Mouse (Mus musculus): ENCODE measurements at regions not wholly inside any gene's neighbourhood (a gene's known extent, or its start where the extent isn't known, plus 50 kb on each side); places are given as distances from the start of the nearest gene placed in this dataset.

- H3K9me3 ChIP-seq (ENCODE audit: control insufficient read depth, low read length), result no peaks in the 10 kb centered on the region
Observed at GRCm38 (mm10) chr15:56128029-56128428, 1349.4 kb downstream of the Slc22a22 start.

GRCm38 (mm10) chr15:56119287-56120065 is 1357.9 kb downstream of the Slc22a22 start:
- Histone ChIP-seq H3K27ac (ENCODE audit: low read length) (no peak overlapping the region), H3K4me2 (ENCODE audit: low read length) (no peak overlapping the region), H3K4me1 (replicated peaks; ENCODE audit: control insufficient read depth, insufficient read depth, low read length) (no peaks in the 10 kb centered on the region), H3K36me3 (ENCODE audit: control insufficient read depth, insufficient read depth) (no peaks in the 10 kb centered on the region), H3K9me3 (ENCODE audit: control insufficient read depth, low read length) (no peaks in the 10 kb centered on the region), H3K9ac (replicated peaks; ENCODE audit: low read depth, low read length) (no peak overlapping the region), H3K4me3 (replicated peaks; ENCODE audit: low read length) (no peak overlapping the region), H3K27me3 (replicated peaks; ENCODE audit: control insufficient read depth, insufficient read depth, low read length) (no peaks in the 10 kb centered on the region)
- no peak for ATAC-seq

More at GRCm38 (mm10) chr15:56128029-56128428, 1349.4 kb downstream of the Slc22a22 start:
- 63% methylated on average over 1 of the region's 1 CpGs for WGBS
- Histone ChIP-seq H3K4me1 (replicated peaks; ENCODE audit: control insufficient read depth, insufficient read depth, low read length) (no peaks in the 10 kb centered on the region), H3K4me2 (ENCODE audit: low read length) (no peak overlapping the region), H3K27me3 (replicated peaks; ENCODE audit: control insufficient read depth, insufficient read depth, low read length) (no peaks in the 10 kb centered on the region), H3K9ac (replicated peaks; ENCODE audit: low read depth, low read length) (no peak overlapping the region), H3K36me3 (ENCODE audit: control insufficient read depth, insufficient read depth) (no peaks in the 10 kb centered on the region), H3K4me3 (replicated peaks; ENCODE audit: low read length) (no peak overlapping the region), H3K27ac (ENCODE audit: low read length) (no peak overlapping the region)
- ATAC-seq, result peak; percentile 74

GRCm38 (mm10) chr15:56108313-56108712 is 1369.1 kb downstream of the Slc22a22 start:
- Histone ChIP-seq H3K9me3 (ENCODE audit: control insufficient read depth, low read length) (no peaks in the 10 kb centered on the region), H3K27me3 (replicated peaks; ENCODE audit: control insufficient read depth, insufficient read depth, low read length) (peaks cover 2% of the 10 kb centered on the region; the same call in 1 of the 2 replicates), H3K4me3 (replicated peaks; ENCODE audit: low read length) (no peak overlapping the region), H3K9ac (replicated peaks; ENCODE audit: low read depth, low read length) (no peak overlapping the region), H3K27ac (ENCODE audit: low read length) (no peak overlapping the region; the same call in 1 of the 2 replicates), H3K4me1 (replicated peaks; ENCODE audit: control insufficient read depth, insufficient read depth, low read length) (no peaks in the 10 kb centered on the region), H3K4me2 (ENCODE audit: low read length) (no peak overlapping the region), H3K36me3 (ENCODE audit: control insufficient read depth, insufficient read depth) (no peaks in the 10 kb centered on the region)
- WGBS, result 37% methylated on average over 2 of the region's 2 CpGs
- ATAC-seq, result peak; percentile 95

- peak; percentile 18; the same call in 1 of the 2 replicates for ATAC-seq
- H3K9ac ChIP-seq (replicated peaks; ENCODE audit: low read depth, low read length), result no peak overlapping the region
- no peaks in the 10 kb centered on the region for H3K36me3 ChIP-seq (ENCODE audit: control insufficient read depth, insufficient read depth)
- H3K4me2 ChIP-seq (ENCODE audit: low read length), result no peak overlapping the region
- H3K27me3 ChIP-seq (replicated peaks; ENCODE audit: control insufficient read depth, insufficient read depth, low read length), result peaks cover 6% of the 10 kb centered on the region; the same call in 1 of the 2 replicates
- no peak overlapping the region for H3K4me3 ChIP-seq (replicated peaks; ENCODE audit: low read length)
- H3K9me3 ChIP-seq (ENCODE audit: control insufficient read depth, low read length), result no peaks in the 10 kb centered on the region
- H3K4me1 ChIP-seq (replicated peaks; ENCODE audit: control insufficient read depth, insufficient read depth, low read length), result no peaks in the 10 kb centered on the region
- 61% methylated on average over 4 of the region's 4 CpGs for WGBS
- H3K27ac ChIP-seq (ENCODE audit: low read length), result no peak overlapping the region; the same call in 1 of the 2 replicates
Observed at GRCm38 (mm10) chr15:56107719-56108118, 1369.7 kb downstream of the Slc22a22 start.

- no peak overlapping the region for H3K4me2 ChIP-seq (ENCODE audit: low read length)
- no peaks in the 10 kb centered on the region for H3K36me3 ChIP-seq (ENCODE audit: control insufficient read depth, insufficient read depth)
- no peaks in the 10 kb centered on the region for H3K9me3 ChIP-seq (ENCODE audit: control insufficient read depth, low read length)
- no peak overlapping the region for H3K27ac ChIP-seq (ENCODE audit: low read length)
- H3K27me3 ChIP-seq (replicated peaks; ENCODE audit: control insufficient read depth, insufficient read depth, low read length), result peaks cover 9% of the 10 kb centered on the region; the same call in 1 of the 2 replicates
- no peaks in the 10 kb centered on the region for H3K4me1 ChIP-seq (replicated peaks; ENCODE audit: control insufficient read depth, insufficient read depth, low read length)
- no peak overlapping the region for H3K9ac ChIP-seq (replicated peaks; ENCODE audit: low read depth, low read length)
- no peak for ATAC-seq
- H3K4me3 ChIP-seq (replicated peaks; ENCODE audit: low read length), result no peak overlapping the region
- 82% methylated on average over 3 of the region's 3 CpGs for WGBS
Observed at GRCm38 (mm10) chr15:56100133-56100735, 1377.2 kb downstream of the Slc22a22 start.

GRCm38 (mm10) chr15:56077838-56078567 is 1399.4 kb downstream of the Slc22a22 start:
- H3K4me2 ChIP-seq (ENCODE audit: low read length), result peak overlapping the region; percentile 20
- no peaks in the 10 kb centered on the region for H3K36me3 ChIP-seq (ENCODE audit: control insufficient read depth, insufficient read depth)
- peaks cover 6% of the 10 kb centered on the region for H3K4me1 ChIP-seq (replicated peaks; ENCODE audit: control insufficient read depth, insufficient read depth, low read length)
- no peak overlapping the region for H3K9ac ChIP-seq (replicated peaks; ENCODE audit: low read depth, low read length)
- no peaks in the 10 kb centered on the region for H3K9me3 ChIP-seq (ENCODE audit: control insufficient read depth, low read length)
- H3K27me3 ChIP-seq (replicated peaks; ENCODE audit: control insufficient read depth, insufficient read depth, low read length), result no peaks in the 10 kb centered on the region
- 19% methylated on average over 11 of the region's 11 CpGs for WGBS
- H3K4me3 ChIP-seq (replicated peaks; ENCODE audit: low read length), result no peak overlapping the region
- H3K27ac ChIP-seq (ENCODE audit: low read length), result no peak overlapping the region
- peak; percentile 88 for ATAC-seq

- Histone ChIP-seq H3K4me3 (replicated peaks; ENCODE audit: low read length) (no peak overlapping the region), H3K4me1 (replicated peaks; ENCODE audit: control insufficient read depth, insufficient read depth, low read length) (peaks cover 6% of the 10 kb centered on the region), H3K9me3 (ENCODE audit: control insufficient read depth, low read length) (peaks cover 2% of the 10 kb centered on the region; the same call in 1 of the 2 replicates), H3K36me3 (ENCODE audit: control insufficient read depth, insufficient read depth) (no peaks in the 10 kb centered on the region), H3K9ac (replicated peaks; ENCODE audit: low read depth, low read length) (no peak overlapping the region), H3K27me3 (replicated peaks; ENCODE audit: control insufficient read depth, insufficient read depth, low read length) (no peaks in the 10 kb centered on the region), H3K4me2 (ENCODE audit: low read length) (no peak overlapping the region), H3K27ac (ENCODE audit: low read length) (no peak overlapping the region)
- ATAC-seq, result no peak
- WGBS, result 55% methylated on average over 1 of the region's 1 CpGs
Observed at GRCm38 (mm10) chr15:56077081-56077480, 1400.3 kb downstream of the Slc22a22 start.

- no peaks in the 10 kb centered on the region for H3K27me3 ChIP-seq (replicated peaks; ENCODE audit: control insufficient read depth, insufficient read depth, low read length)
Observed at GRCm38 (mm10) chr15:56076680-56077079, 1400.7 kb downstream of the Slc22a22 start.

GRCm38 (mm10) chr15:56069511-56069910 is 1407.9 kb downstream of the Slc22a22 start:
- ATAC-seq, result no peak

More at GRCm38 (mm10) chr15:56076680-56077079, 1400.7 kb downstream of the Slc22a22 start:
- Histone ChIP-seq H3K9ac (replicated peaks; ENCODE audit: low read depth, low read length) (no peak overlapping the region), H3K4me1 (replicated peaks; ENCODE audit: control insufficient read depth, insufficient read depth, low read length) (peaks cover 6% of the 10 kb centered on the region), H3K27ac (ENCODE audit: low read length) (no peak overlapping the region), H3K4me3 (replicated peaks; ENCODE audit: low read length) (no peak overlapping the region), H3K36me3 (ENCODE audit: control insufficient read depth, insufficient read depth) (no peaks in the 10 kb centered on the region), H3K4me2 (ENCODE audit: low read length) (no peak overlapping the region), H3K9me3 (ENCODE audit: control insufficient read depth, low read length) (peaks cover 2% of the 10 kb centered on the region; the same call in 1 of the 2 replicates)
- WGBS, result 97% methylated on average over 1 of the region's 1 CpGs
- no peak for ATAC-seq

More at GRCm38 (mm10) chr15:56069511-56069910, 1407.9 kb downstream of the Slc22a22 start:
- Histone ChIP-seq H3K9ac (replicated peaks; ENCODE audit: low read depth, low read length) (no peak overlapping the region), H3K4me1 (replicated peaks; ENCODE audit: control insufficient read depth, insufficient read depth, low read length) (no peaks in the 10 kb centered on the region), H3K9me3 (ENCODE audit: control insufficient read depth, low read length) (peaks cover 2% of the 10 kb centered on the region; the same call in 1 of the 2 replicates), H3K36me3 (ENCODE audit: control insufficient read depth, insufficient read depth) (no peaks in the 10 kb centered on the region), H3K27ac (ENCODE audit: low read length) (no peak overlapping the region), H3K4me2 (ENCODE audit: low read length) (no peak overlapping the region), H3K4me3 (replicated peaks; ENCODE audit: low read length) (no peak overlapping the region), H3K27me3 (replicated peaks; ENCODE audit: control insufficient read depth, insufficient read depth, low read length) (no peaks in the 10 kb centered on the region)
- 89% methylated on average over 2 of the region's 2 CpGs for WGBS

Data from forebrain, embryonic 16.5 days (tissue).